Mouse (Mus musculus): ENCODE data around the gene Ano1. TPM values are rescaled to one million over a fixed set of nuclear protein-coding genes. Genes with fewer than 3 reads are reported as not detected.

Ano1 gene
- polyA plus RNA-seq, 1 experiment from 2014 or later = 1.4 TPM

- Histone ChIP-seq H3K4me3 (ENCODE audit: low read depth, low read length) (no peak overlapping the region), H3K27me3 (ENCODE audit: control insufficient read depth, insufficient read depth, low read length) (no peaks in the 10 kb centered on the region), H3K27ac (replicated peaks; ENCODE audit: low read depth, low read length) (no peak overlapping the region), H3K36me3 (ENCODE audit: control insufficient read depth, insufficient read depth, low read length) (no peaks in the 10 kb centered on the region), H3K9me3 (ENCODE audit: control insufficient read depth, low read length) (no peaks in the 10 kb centered on the region), H3K4me2 (ENCODE audit: low read depth, severe bottlenecking) (no peak overlapping the region), H3K4me1 (ENCODE audit: control insufficient read depth, insufficient read depth, low read length) (peaks cover 15% of the 10 kb centered on the region), H3K9ac (ENCODE audit: low read length) (no peak overlapping the region)
- no peak for ATAC-seq (ENCODE audit: insufficient number of reproducible peaks, low FRiP score, low TSS enrichment, low read depth)
- 76% methylated on average over 9 of the region's 9 CpGs for WGBS
- DNase-seq (ENCODE audit: low spot score) = no peak
Measured at GRCm38 (mm10) chr7:144656261-144656967, 95.4 kb downstream of the Ano1 start.

- H3K9me3 ChIP-seq (ENCODE audit: control insufficient read depth, low read length) = no peaks in the 10 kb centered on the region
- H3K4me3 ChIP-seq (ENCODE audit: low read depth, low read length) = no peak overlapping the region
- peak; percentile 73 for DNase-seq (ENCODE audit: low spot score)
- no peak overlapping the region for H3K4me2 ChIP-seq (ENCODE audit: low read depth, severe bottlenecking)
- ATAC-seq (ENCODE audit: insufficient number of reproducible peaks, low FRiP score, low TSS enrichment, low read depth) = peak; percentile 81
- H3K27me3 ChIP-seq (ENCODE audit: control insufficient read depth, insufficient read depth, low read length) = no peaks in the 10 kb centered on the region
- WGBS = 11% methylated on average over 10 of the region's 10 CpGs
- H3K27ac ChIP-seq (replicated peaks; ENCODE audit: low read depth, low read length) = peak overlapping the region; percentile 38; the same call in 1 of the 2 replicates
- no peaks in the 10 kb centered on the region for H3K36me3 ChIP-seq (ENCODE audit: control insufficient read depth, insufficient read depth, low read length)
- H3K9ac ChIP-seq (ENCODE audit: low read length) = no peak overlapping the region
- peaks cover 15% of the 10 kb centered on the region for H3K4me1 ChIP-seq (ENCODE audit: control insufficient read depth, insufficient read depth, low read length)
Measured at GRCm38 (mm10) chr7:144653681-144654425, 97.9 kb downstream of the Ano1 start.

GRCm38 (mm10) chr7:144647547-144647946 is 104.2 kb downstream of the Ano1 start:
- no peak overlapping the region for H3K4me3 ChIP-seq (ENCODE audit: low read depth, low read length)
- H3K27me3 ChIP-seq (ENCODE audit: control insufficient read depth, insufficient read depth, low read length) = no peaks in the 10 kb centered on the region
- H3K9me3 ChIP-seq (ENCODE audit: control insufficient read depth, low read length) = no peaks in the 10 kb centered on the region
- ATAC-seq (ENCODE audit: insufficient number of reproducible peaks, low FRiP score, low TSS enrichment, low read depth) (no peak), DNase-seq (ENCODE audit: low spot score) (no peak)
- H3K27ac ChIP-seq (replicated peaks; ENCODE audit: low read depth, low read length) = no peak overlapping the region
- no peak overlapping the region for H3K4me2 ChIP-seq (ENCODE audit: low read depth, severe bottlenecking)
- WGBS = 73% methylated on average over 5 of the region's 5 CpGs
- no peak overlapping the region for H3K9ac ChIP-seq (ENCODE audit: low read length)
- no peaks in the 10 kb centered on the region for H3K4me1 ChIP-seq (ENCODE audit: control insufficient read depth, insufficient read depth, low read length)
- H3K36me3 ChIP-seq (ENCODE audit: control insufficient read depth, insufficient read depth, low read length) = no peaks in the 10 kb centered on the region

GRCm38 (mm10) chr7:144640817-144641216 is 111.0 kb downstream of the Ano1 start:
- H3K27ac ChIP-seq (replicated peaks; ENCODE audit: low read depth, low read length) = no peak overlapping the region
- H3K36me3 ChIP-seq (ENCODE audit: control insufficient read depth, insufficient read depth, low read length) = no peaks in the 10 kb centered on the region
- WGBS = 85% methylated on average over 1 of the region's 1 CpGs
- DNase-seq (ENCODE audit: low spot score) (no peak), ATAC-seq (ENCODE audit: insufficient number of reproducible peaks, low FRiP score, low TSS enrichment, low read depth) (no peak)
- H3K4me1 ChIP-seq (ENCODE audit: control insufficient read depth, insufficient read depth, low read length) = no peaks in the 10 kb centered on the region
- H3K4me2 ChIP-seq (ENCODE audit: low read depth, severe bottlenecking) = no peak overlapping the region
- no peaks in the 10 kb centered on the region for H3K9me3 ChIP-seq (ENCODE audit: control insufficient read depth, low read length)
- H3K9ac ChIP-seq (ENCODE audit: low read length) = no peak overlapping the region
- no peaks in the 10 kb centered on the region for H3K27me3 ChIP-seq (ENCODE audit: control insufficient read depth, insufficient read depth, low read length)
- H3K4me3 ChIP-seq (ENCODE audit: low read depth, low read length) = no peak overlapping the region

- WGBS = 50% methylated on average over 2 of the region's 2 CpGs
Measured at GRCm38 (mm10) chr7:144636000-144636399, 115.8 kb downstream of the Ano1 start.

GRCm38 (mm10) chr7:144634875-144635274 is 116.9 kb downstream of the Ano1 start:
- WGBS = 76% methylated on average over 6 of the region's 6 CpGs
- H3K4me1 ChIP-seq (ENCODE audit: control insufficient read depth, insufficient read depth, low read length) = no peaks in the 10 kb centered on the region
- H3K27ac ChIP-seq (replicated peaks; ENCODE audit: low read depth, low read length) = no peak overlapping the region
- no peaks in the 10 kb centered on the region for H3K9me3 ChIP-seq (ENCODE audit: control insufficient read depth, low read length)
- H3K36me3 ChIP-seq (ENCODE audit: control insufficient read depth, insufficient read depth, low read length) = no peaks in the 10 kb centered on the region
- DNase-seq (ENCODE audit: low spot score) (no peak), ATAC-seq (ENCODE audit: insufficient number of reproducible peaks, low FRiP score, low TSS enrichment, low read depth) (no peak)
- no peak overlapping the region for H3K9ac ChIP-seq (ENCODE audit: low read length)
- no peaks in the 10 kb centered on the region for H3K27me3 ChIP-seq (ENCODE audit: control insufficient read depth, insufficient read depth, low read length)
- H3K4me2 ChIP-seq (ENCODE audit: low read depth, severe bottlenecking) = no peak overlapping the region
- H3K4me3 ChIP-seq (ENCODE audit: low read depth, low read length) = no peak overlapping the region

More at GRCm38 (mm10) chr7:144636000-144636399, 115.8 kb downstream of the Ano1 start:
- Histone ChIP-seq H3K27me3 (ENCODE audit: control insufficient read depth, insufficient read depth, low read length) (no peaks in the 10 kb centered on the region), H3K4me1 (ENCODE audit: control insufficient read depth, insufficient read depth, low read length) (no peaks in the 10 kb centered on the region), H3K27ac (replicated peaks; ENCODE audit: low read depth, low read length) (no peak overlapping the region), H3K9ac (ENCODE audit: low read length) (no peak overlapping the region), H3K36me3 (ENCODE audit: control insufficient read depth, insufficient read depth, low read length) (no peaks in the 10 kb centered on the region), H3K4me3 (ENCODE audit: low read depth, low read length) (no peak overlapping the region), H3K9me3 (ENCODE audit: control insufficient read depth, low read length) (no peaks in the 10 kb centered on the region), H3K4me2 (ENCODE audit: low read depth, severe bottlenecking) (no peak overlapping the region)
- no peak for DNase-seq (ENCODE audit: low spot score)
- ATAC-seq (ENCODE audit: insufficient number of reproducible peaks, low FRiP score, low TSS enrichment, low read depth) = no peak

GRCm38 (mm10) chr7:144634450-144634849 is 117.3 kb downstream of the Ano1 start:
- no peak overlapping the region for H3K4me2 ChIP-seq (ENCODE audit: low read depth, severe bottlenecking)
- 77% methylated on average over 3 of the region's 3 CpGs for WGBS
- no peaks in the 10 kb centered on the region for H3K36me3 ChIP-seq (ENCODE audit: control insufficient read depth, insufficient read depth, low read length)
- no peaks in the 10 kb centered on the region for H3K9me3 ChIP-seq (ENCODE audit: control insufficient read depth, low read length)
- DNase-seq (ENCODE audit: low spot score) (no peak), ATAC-seq (ENCODE audit: insufficient number of reproducible peaks, low FRiP score, low TSS enrichment, low read depth) (no peak)
- H3K9ac ChIP-seq (ENCODE audit: low read length) = no peak overlapping the region
- no peak overlapping the region for H3K4me3 ChIP-seq (ENCODE audit: low read depth, low read length)
- H3K4me1 ChIP-seq (ENCODE audit: control insufficient read depth, insufficient read depth, low read length) = no peaks in the 10 kb centered on the region
- H3K27me3 ChIP-seq (ENCODE audit: control insufficient read depth, insufficient read depth, low read length) = no peaks in the 10 kb centered on the region
- no peak overlapping the region for H3K27ac ChIP-seq (replicated peaks; ENCODE audit: low read depth, low read length)

- Histone ChIP-seq H3K4me3 (ENCODE audit: low read depth, low read length) (no peak overlapping the region), H3K27me3 (ENCODE audit: control insufficient read depth, insufficient read depth, low read length) (no peaks in the 10 kb centered on the region), H3K4me2 (ENCODE audit: low read depth, severe bottlenecking) (no peak overlapping the region), H3K27ac (replicated peaks; ENCODE audit: low read depth, low read length) (no peak overlapping the region), H3K36me3 (ENCODE audit: control insufficient read depth, insufficient read depth, low read length) (no peaks in the 10 kb centered on the region), H3K4me1 (ENCODE audit: control insufficient read depth, insufficient read depth, low read length) (peaks cover 3% of the 10 kb centered on the region; the same call in 1 of the 2 replicates), H3K9ac (ENCODE audit: low read length) (no peak overlapping the region), H3K9me3 (ENCODE audit: control insufficient read depth, low read length) (no peaks in the 10 kb centered on the region)
- ATAC-seq (ENCODE audit: insufficient number of reproducible peaks, low FRiP score, low TSS enrichment, low read depth) (no peak), DNase-seq (ENCODE audit: low spot score) (no peak)
Measured at GRCm38 (mm10) chr7:144632321-144632720, 119.5 kb downstream of the Ano1 start.
